9 mouse cellular contexts compared by ENCODE assay signal in genomic region chrX:6854136-6854535, GRCm38 (mm10).
"Had no signal": no experiment of that assay in that cellular context is flagged by ENCODE, and none has a peak within 500 bp of the region (broad histone marks: within the 10 kb centered on the region; RNA-seq: fewer than 3 reads in every experiment).

No protein-coding gene starts in this region.

- ATAC-seq: midbrain, embryonic 16.5 days had no signal

- DNase-seq: lung, adult 18-20 months; lung, embryonic 14.5 days; lung, postnatal 10 days; lung, postnatal 4 days; midbrain, embryonic 14.5 days; right cerebral cortex, postnatal 14 days; thymus, adult 2 months; thymus, postnatal 25 days had no signal
